Mouse (Mus musculus) mouse embryonic stem cell (cell line): ENCODE measurements around the gene Tex28.
"Not testable (repeated sequence)": the region's sequence is repeated elsewhere in the genome, so short reads cannot be mapped to it uniquely, and the experiment has no call there.

ENCODE experiments used
- in situ Hi-C, 2 experiments: fragments of 300-500 bp; cut with MboI; formaldehyde crosslinking; loops; 1 replicate in 1 of 2; 3 replicates in 1 of 2; pipeline ENCODE4 v1.14.3; 2019 to 2020; ENCODE audit warnings: low sequenced_read_pairs in 2 of 2, low pct_unique_long_range_greater_than_20kb in 1 of 2, mixed read lengths in 1 of 2; ENCODE audit not compliant: unreplicated experiment in 1 of 2

Gene Tex28

DNA sequence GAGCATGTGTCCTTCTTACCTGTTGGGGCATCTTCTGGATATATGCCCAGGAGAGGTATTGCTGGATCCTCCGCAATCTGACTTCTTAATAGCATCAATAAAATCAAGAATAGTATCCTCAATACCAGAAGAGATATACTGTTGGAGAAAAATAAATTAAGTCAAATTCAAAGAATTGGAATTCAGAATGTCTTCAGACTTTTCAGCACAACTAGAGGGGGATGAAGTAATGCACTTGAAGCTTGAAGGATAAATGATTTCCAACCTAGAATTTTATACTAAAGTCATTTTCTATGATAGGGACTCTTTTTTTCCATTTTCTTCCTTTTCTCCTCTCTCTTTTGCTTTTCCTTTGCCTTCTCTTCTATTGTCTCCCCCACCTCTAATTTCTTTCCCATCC, at the start of gene Tex28:
TSS of gene Tex28 (minus strand) at position 101 of the 400 bp plus-strand sequence.
- in situ Hi-C loops: no loop called here

DNA sequence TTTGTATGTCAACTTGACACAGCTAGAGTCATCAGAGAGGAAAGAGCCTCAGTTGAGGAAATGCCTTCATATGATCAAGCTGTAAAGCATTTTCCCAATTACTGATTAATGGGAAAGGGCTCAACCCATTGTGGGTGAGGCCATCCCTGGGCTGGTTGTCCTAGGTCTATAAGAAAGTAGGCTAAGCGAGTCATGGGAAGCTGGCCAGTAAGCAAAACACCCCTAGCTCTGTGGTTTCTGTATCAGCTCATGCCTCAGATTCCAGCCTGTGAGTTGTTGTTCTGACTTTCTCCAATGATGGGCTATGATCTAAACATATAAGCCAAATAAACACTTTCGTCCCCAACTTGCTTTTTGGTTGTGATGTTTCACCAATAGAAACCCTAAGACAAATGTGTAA, 35.9 kb upstream of the Tex28 start:
- in situ Hi-C loops: no loop called here

DNA sequence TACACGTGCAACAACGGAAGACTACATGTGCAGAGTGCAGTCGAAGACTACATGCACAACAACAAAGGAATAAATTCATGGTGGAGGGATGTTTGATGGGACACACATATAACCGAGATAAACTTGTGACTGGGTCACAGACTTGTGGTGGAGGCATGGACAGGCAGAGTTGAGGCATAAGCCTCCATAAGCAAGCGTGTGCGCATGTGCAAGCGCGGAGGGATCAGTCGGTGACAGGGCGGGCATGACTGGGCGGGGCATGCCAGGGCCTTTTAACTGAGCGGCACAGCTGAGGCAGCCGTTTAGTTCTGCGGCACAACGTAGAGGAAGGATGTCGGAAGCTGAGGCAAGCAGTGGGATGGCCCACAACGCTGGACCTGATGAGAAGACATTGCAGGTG, 9.3 kb upstream of the Tex28 start, which contains the start of gene Tktl1:
TSS of gene Tktl1 (plus strand) at position 301 of the 400 bp plus-strand sequence.
- in situ Hi-C loops: no loop called here

DNA sequence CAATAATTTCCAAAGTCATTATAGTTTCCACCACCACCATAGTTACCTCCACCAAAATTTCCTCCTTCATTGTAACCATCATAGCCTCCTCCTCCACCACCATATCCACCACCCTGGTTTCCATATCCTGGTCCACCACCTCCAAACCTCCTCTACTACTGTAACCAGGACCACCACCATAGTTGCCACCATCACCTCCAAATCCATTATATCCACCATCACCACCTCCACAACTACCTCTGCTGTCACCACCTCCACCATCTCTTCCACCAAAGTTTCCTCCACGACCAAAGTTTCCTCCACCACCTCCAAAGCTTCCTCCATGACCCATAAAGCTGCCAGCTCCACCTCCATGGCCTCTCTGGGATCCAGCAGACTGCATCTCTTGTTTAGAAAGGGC, 32.4 kb downstream of the Tex28 start, which contains the start of gene Mecp2:
TSS of gene Mecp2 (minus strand) at position 101 of the 400 bp plus-strand sequence.
- in situ Hi-C loops: not testable (repeated sequence)

DNA sequence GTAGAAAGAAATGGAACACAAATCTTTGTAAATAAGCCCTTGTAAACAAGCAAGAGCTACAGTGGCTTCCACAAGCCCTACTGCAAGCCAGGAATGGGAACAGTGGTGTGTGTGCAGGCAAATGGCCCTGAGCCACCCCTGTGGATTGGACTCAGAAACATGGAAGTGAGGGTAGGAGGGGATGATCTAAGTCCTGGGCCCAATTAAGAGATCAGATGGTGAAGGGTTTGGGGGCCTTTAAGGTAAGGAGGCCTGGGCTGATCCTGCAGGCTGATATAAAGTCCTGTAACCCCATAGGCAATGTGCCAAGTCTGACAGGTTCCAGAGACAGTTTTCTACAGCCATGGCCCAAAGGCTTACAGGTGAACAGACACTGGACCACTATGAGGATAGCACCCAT, 40.5 kb downstream of the Tex28 start, which contains the start of gene Opn1mw:
TSS of gene Opn1mw (plus strand) at position 301 of the 400 bp plus-strand sequence.
- in situ Hi-C loops: loop anchor here in 1 of 2 experiments (10.0 kb wide), 1 partner anchor 288 kb away; no protein-coding TSS in a partner anchor

DNA sequence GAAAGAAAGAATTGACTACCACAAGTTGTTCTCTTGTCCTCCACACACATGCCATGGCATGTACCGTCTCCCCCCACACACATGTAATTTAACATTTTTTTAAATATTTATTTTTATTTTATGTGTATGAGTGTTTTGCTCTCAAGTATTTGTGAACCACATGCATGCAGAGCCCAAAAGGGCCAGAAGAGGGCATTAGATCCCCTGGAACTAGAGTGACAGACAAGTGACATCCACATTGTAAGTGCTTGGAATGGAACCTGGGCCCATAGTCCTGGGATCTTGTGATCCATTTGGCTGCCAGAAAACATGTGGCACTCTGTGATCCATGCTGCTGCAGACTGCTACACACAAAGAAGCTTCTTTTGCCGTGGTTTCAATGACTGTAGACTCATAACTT, 42.7 kb downstream of the Tex28 start:
- in situ Hi-C loops: loop anchor here in 1 of 2 experiments (10.0 kb wide), 1 partner anchor 290 kb away; no protein-coding TSS in a partner anchor

DNA sequence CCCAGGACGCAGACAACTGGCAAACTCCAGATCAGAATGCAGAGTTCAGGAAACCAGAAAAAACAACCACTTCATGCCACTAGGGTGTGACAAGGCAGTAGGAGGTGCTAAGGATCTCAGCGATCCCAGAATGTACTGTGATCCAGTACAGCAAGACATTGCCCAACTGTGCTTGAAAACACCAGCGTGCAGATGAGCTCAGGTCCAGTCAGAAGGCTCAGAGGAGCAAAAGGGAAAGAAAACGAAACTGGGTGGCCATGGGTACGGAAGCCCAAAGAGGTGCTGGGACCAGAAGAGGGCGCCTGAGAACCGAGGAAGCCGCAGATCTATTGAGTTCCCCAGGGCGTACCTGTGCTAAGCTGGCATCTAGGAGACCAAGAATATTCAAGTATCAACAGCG, 52.1 kb downstream of the Tex28 start:
- in situ Hi-C loops: no loop called here

DNA sequence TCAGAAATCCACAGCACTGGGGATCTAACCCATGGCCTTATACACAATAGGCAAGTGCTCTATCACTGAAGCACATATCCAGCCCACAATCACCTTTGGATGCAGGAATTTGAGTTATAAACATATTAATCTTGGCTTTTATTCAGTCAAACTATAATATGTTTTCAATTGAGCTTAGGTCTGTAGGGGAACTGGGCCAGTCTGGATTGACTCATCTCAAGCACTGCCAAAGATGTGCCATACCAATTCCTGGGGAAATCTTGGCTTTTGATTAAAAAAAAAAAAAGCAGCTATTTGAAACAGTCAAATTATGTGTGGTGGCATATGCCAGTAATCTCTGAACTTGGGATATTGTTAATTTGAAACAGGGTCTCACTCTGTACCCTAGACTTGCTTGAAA, 53.6 kb downstream of the Tex28 start:
- in situ Hi-C loops: no loop called here

DNA sequence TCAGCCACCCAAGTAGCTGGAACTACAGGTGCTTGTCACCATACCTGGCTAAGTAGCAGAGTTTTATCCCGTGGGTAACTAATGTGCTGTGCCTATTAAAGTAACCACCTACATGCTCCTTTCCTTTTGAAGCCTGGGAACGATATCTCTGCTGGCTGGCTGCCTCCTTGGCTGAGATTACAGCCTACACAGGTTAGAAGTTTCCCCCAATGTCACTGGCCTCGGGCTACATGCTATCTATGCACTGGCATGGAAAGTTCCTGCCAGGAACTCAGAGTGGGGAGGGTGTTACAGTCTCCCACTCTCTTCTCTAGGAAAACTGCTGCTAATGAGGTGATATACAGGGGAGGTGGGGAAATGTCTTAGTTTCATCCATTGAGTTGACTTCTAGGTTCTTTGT, 58.9 kb downstream of the Tex28 start:
- in situ Hi-C loops: no loop called here

DNA sequence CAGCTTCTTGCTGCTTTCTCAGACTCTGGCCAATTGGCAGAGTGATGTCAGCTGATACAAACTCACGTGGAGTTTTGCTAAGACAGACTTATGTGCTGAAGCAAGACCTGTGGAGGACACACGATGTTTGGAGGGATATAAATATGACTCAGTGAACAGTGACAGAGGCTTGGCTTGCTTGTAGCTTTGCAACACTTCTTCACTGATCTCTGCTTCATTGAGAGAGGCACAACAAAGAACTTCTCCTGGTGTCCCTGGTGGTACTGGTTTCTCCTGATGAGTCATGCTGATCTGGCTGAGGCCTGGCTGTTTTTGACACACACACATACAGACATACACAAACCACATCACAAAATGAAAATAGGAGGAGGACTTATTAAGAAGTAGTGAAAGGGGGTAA, 61.7 kb downstream of the Tex28 start:
- in situ Hi-C loops: no loop called here

DNA sequence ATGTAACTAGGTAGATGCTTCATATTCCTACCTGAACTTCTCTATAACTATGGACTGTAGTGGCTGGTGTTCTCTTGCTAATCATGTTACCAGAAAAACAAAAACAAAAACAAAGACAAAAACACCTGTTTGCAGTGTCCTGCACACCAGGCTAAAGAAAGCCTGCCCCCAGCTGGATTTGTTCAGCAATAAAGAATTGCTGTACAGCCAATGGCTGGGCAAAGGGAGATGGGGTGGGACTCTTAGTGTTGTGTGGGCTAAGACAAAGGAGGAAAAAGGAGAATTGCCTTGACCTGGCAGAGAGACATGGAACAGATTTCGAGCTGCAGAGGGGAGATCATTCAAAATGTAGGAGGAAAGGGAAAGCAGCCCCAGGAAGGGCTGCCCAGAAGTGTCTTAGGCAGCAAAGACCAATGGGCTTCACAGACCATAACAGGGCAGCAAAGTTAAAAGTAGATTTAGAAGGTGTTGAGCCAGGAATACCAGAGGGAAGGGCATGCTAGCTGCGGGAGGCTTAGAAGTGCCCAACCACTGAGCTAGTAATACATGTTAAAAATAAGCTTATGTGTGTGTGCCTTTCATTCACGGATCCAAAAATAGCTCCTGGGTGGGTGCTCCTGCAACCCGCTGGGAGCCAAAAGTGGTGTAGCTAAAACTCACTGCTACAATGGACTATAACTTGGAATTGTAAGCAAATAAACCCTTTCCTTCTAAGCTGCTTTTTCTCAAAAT, 64.0 kb downstream of the Tex28 start:
- in situ Hi-C loops: no loop called here
